Comparison of ENCODE assay signal across 8 mouse cellular contexts in the genomic region with DNA sequence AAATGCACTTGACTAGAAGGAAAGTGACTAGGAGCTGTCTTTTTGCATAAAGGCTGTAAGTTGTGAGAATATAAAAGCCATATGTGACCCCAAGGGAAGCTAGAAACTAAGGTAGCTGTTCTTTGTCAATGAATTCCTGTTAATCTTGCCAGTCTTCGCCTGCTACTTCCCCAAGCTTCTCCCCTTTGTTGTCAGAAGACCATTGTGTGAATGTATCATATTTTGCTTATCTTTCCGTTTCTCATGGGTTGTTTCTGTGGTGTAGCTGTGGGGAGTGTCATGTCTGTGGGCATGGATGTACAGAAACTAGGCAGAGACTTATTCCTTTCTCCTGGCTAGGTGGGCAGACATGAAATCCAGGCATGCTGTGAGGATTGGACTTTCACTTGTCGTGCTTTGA. TPM values are rescaled to one million over a fixed set of nuclear protein-coding genes. Genes with fewer than 3 reads are reported as not detected.
DNase-seq lines count a peak whose midpoint lies in the region; ATAC-seq and TF ChIP-seq lines count a peak whose summit lies in the region.

No protein-coding gene starts in this region.

- H3K9ac ChIP-seq in liver, embryonic 11.5 days (ENCODE audit: low read depth, low read length): peak overlapping the region; percentile 17; the same call in 1 of the 2 replicates
- H3K9ac ChIP-seq in forebrain, embryonic 11.5 days (ENCODE audit: low read length): peak overlapping the region; percentile 81; the same call in 1 of the 2 replicates
- H3K9ac ChIP-seq in intestine, embryonic 16.5 days (ENCODE audit: low read depth, low read length): no peak overlapping the region

- no peaks in the 10 kb centered on the region for H3K79me2 ChIP-seq in myocyte (ENCODE audit: control insufficient read depth, insufficient read depth)

- no peaks in the 10 kb centered on the region for H3K9me3 ChIP-seq in liver, embryonic 11.5 days (ENCODE audit: control insufficient read depth, low read length)
- H3K9me3 ChIP-seq in forebrain, embryonic 11.5 days (ENCODE audit: control insufficient read depth, low read length): no peaks in the 10 kb centered on the region
- H3K9me3 ChIP-seq in intestine, embryonic 16.5 days (ENCODE audit: control insufficient read depth, low read length): no peaks in the 10 kb centered on the region

- H3K4me2 ChIP-seq in liver, embryonic 11.5 days: peak overlapping the region; percentile 76
- H3K4me2 ChIP-seq in forebrain, embryonic 11.5 days (ENCODE audit: low read depth, low read length, severe bottlenecking): peak overlapping the region; percentile 72
- peak overlapping the region; percentile 63 for H3K4me2 ChIP-seq in intestine, embryonic 16.5 days (ENCODE audit: low read depth, low read length)
- peak overlapping the region; percentile 72 for H3K4me2 ChIP-seq in myocyte (ENCODE audit: low read depth)

- 68% methylated on average over 3 of the region's 3 CpGs for WGBS in liver, embryonic 11.5 days
- 87% methylated on average over 3 of the region's 3 CpGs for WGBS in forebrain, embryonic 11.5 days
- WGBS in intestine, embryonic 16.5 days: 87% methylated on average over 3 of the region's 3 CpGs

- H3K4me1 ChIP-seq in liver, embryonic 11.5 days (replicated peaks; ENCODE audit: control insufficient read depth, insufficient read depth, low read length): peaks cover 16% of the 10 kb centered on the region
- 0 out of 2 replicates have a peak, but pooled peaks cover 2% of the 10 kb centered on the region for H3K4me1 ChIP-seq in forebrain, embryonic 11.5 days (replicated peaks; ENCODE audit: control insufficient read depth, insufficient read depth, low read length)
- peaks cover 9% of the 10 kb centered on the region for H3K4me1 ChIP-seq in intestine, embryonic 16.5 days (ENCODE audit: control insufficient read depth, insufficient read depth, low read length)

- peaks cover 3% of the 10 kb centered on the region; the same call in 1 of the 2 replicates for H3K36me3 ChIP-seq in liver, embryonic 11.5 days (ENCODE audit: control insufficient read depth, insufficient read depth, low read length)
- no peaks in the 10 kb centered on the region for H3K36me3 ChIP-seq in forebrain, embryonic 11.5 days (ENCODE audit: control insufficient read depth, insufficient read depth, low read length)
- peaks cover 4% of the 10 kb centered on the region; the same call in 1 of the 2 replicates for H3K36me3 ChIP-seq in intestine, embryonic 16.5 days (ENCODE audit: control insufficient read depth, insufficient read depth, low read length)
- H3K36me3 ChIP-seq in myocyte (ENCODE audit: control insufficient read depth, insufficient read depth): no peaks in the 10 kb centered on the region

- no peak for ATAC-seq in liver, embryonic 11.5 days (replicated peaks; ENCODE audit: low FRiP score)
- ATAC-seq in forebrain, embryonic 11.5 days (replicated peaks; ENCODE audit: low FRiP score): no peak
- ATAC-seq in intestine, embryonic 16.5 days: no peak

- no peak for TF ChIP-seq POLR2A in myocyte (IDR thresholded peaks at IDR 0.05; ENCODE audit: insufficient read length, low read depth)

- H3ac ChIP-seq in myocyte (ENCODE audit: control insufficient read depth, insufficient read length): no peak overlapping the region

- no peak overlapping the region for H3K27ac ChIP-seq in liver, embryonic 11.5 days (ENCODE audit: low read depth, low read length)
- no peak overlapping the region for H3K27ac ChIP-seq in forebrain, embryonic 11.5 days (ENCODE audit: low read depth, low read length)
- no peak overlapping the region for H3K27ac ChIP-seq in intestine, embryonic 16.5 days (ENCODE audit: low read length)

- H3K27me3 ChIP-seq in liver, embryonic 11.5 days (replicated peaks; ENCODE audit: control insufficient read depth, insufficient read depth, low read length): no peaks in the 10 kb centered on the region
- no peaks in the 10 kb centered on the region for H3K27me3 ChIP-seq in forebrain, embryonic 11.5 days (ENCODE audit: control insufficient read depth, insufficient read depth, low read length)
- H3K27me3 ChIP-seq in intestine, embryonic 16.5 days (replicated peaks; ENCODE audit: control insufficient read depth, insufficient read depth, low read length): no peaks in the 10 kb centered on the region
- H3K27me3 ChIP-seq in myocyte (ENCODE audit: control insufficient read depth, insufficient read depth, insufficient read length): no peaks in the 10 kb centered on the region

- DNase-seq in liver, embryonic 11.5 days (ENCODE audit: low spot score): no peak
- DNase-seq in liver: no peak
- DNase-seq in forebrain, embryonic 11.5 days (ENCODE audit: low spot score): no peak
- no peak for DNase-seq in Muller cell, postnatal 12 days (ENCODE audit: inconsistent ontology term)
- DNase-seq in B cell, adult 2 months: no peak
- DNase-seq in ovary, postnatal 14 days (ENCODE audit: low spot score): no peak

- H3K4me3 ChIP-seq in liver, embryonic 11.5 days (ENCODE audit: low read depth, low read length): no peak overlapping the region
- peak overlapping the region; percentile 79 for H3K4me3 ChIP-seq in forebrain, embryonic 11.5 days (ENCODE audit: low read depth, low read length)
- peak overlapping the region; percentile 79; the same call in 1 of the 2 replicates for H3K4me3 ChIP-seq in intestine, embryonic 16.5 days (ENCODE audit: low read length)
- peak overlapping the region; percentile 55 for H3K4me3 ChIP-seq in myocyte

TF ChIP-seq in myocyte, 11 proteins besides CTCF, POLR2A, EP300 and RAD21:
- TF ChIP-seq MAX (IDR thresholded peaks at IDR 0.05; ENCODE audit: low read depth): no peak

RNA-seq across cellular contexts. Expression of a gene that starts 0.8 kb away (rescaled TPM):
- polyA plus RNA-seq in liver, embryonic 11.5 days (2014; fragmentation: Nextera tagmentation; extraction: Ambion mirVana): 226 and 227 TPM in 2 replicates
- polyA plus RNA-seq in forebrain, embryonic 11.5 days (2014; fragmentation: Nextera tagmentation; extraction: Ambion mirVana): 166 and 168 TPM in 2 replicates
- polyA plus RNA-seq in intestine, embryonic 16.5 days (2015; fragmentation: Nextera tagmentation; extraction: Ambion mirVana): 185 and 190 TPM in 2 replicates
- 47.7 TPM for polyA plus RNA-seq in myocyte (2012; fragmentation: generic; extraction: Trizol)
